Mouse (Mus musculus) CD8-positive naive resting alpha-beta T cell, adult 2 months (primary cell): ENCODE data around the gene Gm8773.

ENCODE experiments used
- DNase-seq, 2 experiments: peaks; one replicate each; pipeline ENCODE4 v3.0.0; 2022; ENCODE audit warnings: low read depth in 2 of 2, low spot score in 2 of 2

The Gm8773 gene

GRCm38 (mm10) chr5:5573749-5574317 is at the start of gene Gm8773:
Gm8773 (plus strand) TSS chr5:5573799.
- no peak for DNase-seq

- DNase-seq, result no peak
Measured at GRCm38 (mm10) chr5:5533656-5534420, 39.8 kb upstream of the Gm8773 start.

- no peak for DNase-seq
Measured at GRCm38 (mm10) chr5:5536131-5536530, 37.5 kb upstream of the Gm8773 start.

GRCm38 (mm10) chr5:5539771-5540170 is 33.8 kb upstream of the Gm8773 start:
- DNase-seq, result no peak

- no peak for DNase-seq
Measured at GRCm38 (mm10) chr5:5540385-5540784, 33.2 kb upstream of the Gm8773 start.

- DNase-seq, result no peak
Measured at GRCm38 (mm10) chr5:5551110-5551509, 22.5 kb upstream of the Gm8773 start.

- DNase-seq, result peak; percentile 86 to 89
Measured at GRCm38 (mm10) chr5:5559079-5559740, 14.4 kb upstream of the Gm8773 start, which contains the start of gene Gtpbp10. Gtpbp10 (minus strand) TSS chr5:5559538.

GRCm38 (mm10) chr5:5559798-5560197 is 13.8 kb upstream of the Gm8773 start:
- no peak for DNase-seq

- no peak for DNase-seq
Measured at GRCm38 (mm10) chr5:5561041-5561706, 12.4 kb upstream of the Gm8773 start.

- DNase-seq, result no peak
Measured at GRCm38 (mm10) chr5:5562435-5562834, 11.2 kb upstream of the Gm8773 start.

- DNase-seq, result no peak
Measured at GRCm38 (mm10) chr5:5587686-5588085, 14.1 kb downstream of the Gm8773 start.

- DNase-seq, result no peak
Measured at GRCm38 (mm10) chr5:5610540-5610939, 36.9 kb downstream of the Gm8773 start.

- no peak for DNase-seq
Measured at GRCm38 (mm10) chr5:5618329-5618728, 44.7 kb downstream of the Gm8773 start.

GRCm38 (mm10) chr5:5625491-5625890 is 51.9 kb downstream of the Gm8773 start:
- DNase-seq, result no peak
